Mouse (Mus musculus): ENCODE results near the gene Cd52. TPM values are rescaled to one million over a fixed set of nuclear protein-coding genes. Genes with fewer than 3 reads are reported as not detected.

Cd52 gene
- total and polyA plus RNA-seq, 2 experiments from 2014 or later, result 9.3 TPM; not detected in 1

GRCm38 (mm10) chr4:134060135-134060865, 34.6 kb downstream of the Cd52 start, which contains the start of gene Crybg2:
Gene Crybg2 (plus strand): TSS chr4:134060815.
- Histone ChIP-seq H3K4me2 (ENCODE audit: low read depth, low read length) (no peak within 1 kb of the TSS), H3K36me3 (replicated peaks; ENCODE audit: control insufficient read depth, insufficient read depth, low read length) (no peaks in the 10 kb centered on the region), H3K9me3 (replicated peaks; ENCODE audit: control insufficient read depth, low read length) (no peaks in the 10 kb centered on the region), H3K9ac (replicated peaks; ENCODE audit: low read depth, low read length) (no peak within 1 kb of the TSS), H3K27me3 (ENCODE audit: control insufficient read depth, insufficient read depth, low read length) (peaks cover 18% of the 10 kb centered on the region), H3K4me1 (ENCODE audit: control insufficient read depth, insufficient read depth) (no peaks in the 10 kb centered on the region), H3K4me3 (ENCODE audit: low read depth, low read length) (no peak within 1 kb of the TSS), H3K27ac (ENCODE audit: low read depth) (no peak within 1 kb of the TSS)
- 53% methylated on average over 28 of the region's 28 CpGs for WGBS
- DNase-seq (ENCODE audit: low spot score) (no peak), ATAC-seq (ENCODE audit: insufficient read depth, low read depth) (no peak)
- TF ChIP-seq CTCF (IDR thresholded peaks at IDR 0.05; ENCODE audit: low read depth) (no peak), EP300 (IDR thresholded peaks at IDR 0.05; ENCODE audit: low read depth) (no peak)

DNA sequence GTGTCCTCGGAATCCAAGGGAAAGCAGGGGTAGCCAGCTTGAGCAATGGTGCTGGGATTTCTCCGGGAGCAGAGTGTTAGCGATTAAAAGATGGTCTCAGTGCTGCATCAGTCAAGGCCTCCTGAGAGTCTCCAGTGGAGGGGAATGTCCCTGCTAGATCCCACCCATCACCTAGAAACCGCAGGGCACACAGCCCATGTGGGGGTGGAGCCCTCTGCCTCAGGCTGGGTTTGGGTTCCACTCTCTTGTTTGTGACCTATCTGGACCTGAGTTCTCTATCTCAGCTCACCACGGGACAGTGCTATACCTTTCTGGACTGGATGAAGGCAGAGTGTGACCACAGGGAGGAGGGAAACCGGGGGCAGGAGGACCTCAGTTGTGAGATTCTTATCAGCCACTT, 36.0 kb downstream of the Cd52 start:
- WGBS, result 68% methylated on average over 6 of the region's 6 CpGs
- H3K4me3 ChIP-seq (ENCODE audit: low read depth, low read length), result no peak overlapping the region
- H3K9me3 ChIP-seq (replicated peaks; ENCODE audit: control insufficient read depth, low read length), result no peaks in the 10 kb centered on the region
- ATAC-seq (ENCODE audit: insufficient read depth, low read depth) (no peak), DNase-seq (ENCODE audit: low spot score) (no peak)
- no peaks in the 10 kb centered on the region for H3K36me3 ChIP-seq (replicated peaks; ENCODE audit: control insufficient read depth, insufficient read depth, low read length)
- TF ChIP-seq EP300 (IDR thresholded peaks at IDR 0.05; ENCODE audit: low read depth) (no peak), CTCF (IDR thresholded peaks at IDR 0.05; ENCODE audit: low read depth) (no peak)
- no peak overlapping the region for H3K9ac ChIP-seq (replicated peaks; ENCODE audit: low read depth, low read length)
- no peaks in the 10 kb centered on the region for H3K4me1 ChIP-seq (ENCODE audit: control insufficient read depth, insufficient read depth)
- H3K27ac ChIP-seq (ENCODE audit: low read depth), result no peak overlapping the region
- H3K4me2 ChIP-seq (ENCODE audit: low read depth, low read length), result 0 out of 2 replicates have a peak overlapping the region, but pooled peaks have one; percentile 31
- peaks cover 15% of the 10 kb centered on the region for H3K27me3 ChIP-seq (ENCODE audit: control insufficient read depth, insufficient read depth, low read length)

DNA sequence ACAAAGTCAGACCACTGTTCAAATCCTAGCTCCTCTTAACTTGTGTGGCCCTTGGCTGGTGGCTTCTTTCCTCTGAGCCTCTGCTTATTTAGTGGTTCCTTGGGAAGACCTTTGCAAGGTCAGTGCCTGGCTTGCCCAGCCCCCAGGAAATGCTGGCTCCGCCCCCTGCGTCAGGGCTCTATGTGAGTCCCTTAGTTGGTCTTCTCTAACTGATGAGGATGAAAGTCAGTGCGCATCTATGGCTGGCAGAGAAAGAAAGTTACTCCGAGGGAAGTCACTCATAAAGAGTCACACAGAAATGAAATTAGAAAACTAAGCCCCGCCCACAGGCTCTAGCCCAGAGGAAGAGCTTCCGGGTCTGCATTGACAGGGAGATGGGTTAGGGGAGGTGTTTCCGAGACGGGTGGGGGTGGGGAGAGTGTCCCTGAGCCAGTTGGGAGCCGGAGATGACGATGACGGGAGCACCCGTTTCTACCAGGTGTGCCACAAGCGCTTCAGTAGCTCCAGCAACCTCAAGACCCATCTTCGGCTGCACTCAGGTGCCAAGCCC, 36.6 kb downstream of the Cd52 start:
- Histone ChIP-seq H3K4me2 (ENCODE audit: low read depth, low read length) (peak overlapping the region; percentile 31; the same call in 1 of the 2 replicates), H3K4me3 (ENCODE audit: low read depth, low read length) (peak overlapping the region; percentile 16; the same call in 1 of the 2 replicates), H3K27ac (ENCODE audit: low read depth) (no peak overlapping the region), H3K9ac (replicated peaks; ENCODE audit: low read depth, low read length) (no peak overlapping the region), H3K27me3 (ENCODE audit: control insufficient read depth, insufficient read depth, low read length) (peaks cover 15% of the 10 kb centered on the region), H3K4me1 (ENCODE audit: control insufficient read depth, insufficient read depth) (no peaks in the 10 kb centered on the region), H3K36me3 (replicated peaks; ENCODE audit: control insufficient read depth, insufficient read depth, low read length) (no peaks in the 10 kb centered on the region), H3K9me3 (replicated peaks; ENCODE audit: control insufficient read depth, low read length) (no peaks in the 10 kb centered on the region)
- no peak for DNase-seq (ENCODE audit: low spot score)
- TF ChIP-seq CTCF (IDR thresholded peaks at IDR 0.05; ENCODE audit: low read depth) (no peak), EP300 (IDR thresholded peaks at IDR 0.05; ENCODE audit: low read depth) (no peak)
- 20% methylated on average over 14 of the region's 14 CpGs for WGBS
- no peak for ATAC-seq (ENCODE audit: insufficient read depth, low read depth)

DNA sequence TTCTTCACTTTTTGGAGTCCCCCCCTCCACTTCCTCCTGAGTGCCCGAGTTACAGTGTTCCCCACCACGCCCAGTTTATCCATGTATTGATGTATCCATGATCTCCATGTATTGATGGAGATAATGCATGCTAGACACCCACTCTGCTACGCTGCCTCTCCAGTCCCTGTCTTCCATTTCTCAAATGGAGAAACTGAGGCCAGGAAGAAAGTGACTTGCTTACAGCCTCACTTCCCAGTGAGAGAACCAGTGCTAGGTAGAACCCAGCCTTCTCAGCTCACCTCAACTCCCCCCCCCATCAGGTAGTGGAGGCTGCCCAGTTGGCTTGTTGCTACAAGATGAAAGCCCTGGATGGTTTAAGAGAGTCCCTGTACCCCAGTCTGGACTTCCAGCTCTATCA, 41.3 kb downstream of the Cd52 start, which contains the start of gene Zfp683:
Gene Zfp683 (plus strand): TSS at position 301 of the 400 bp plus-strand sequence.
- no peak within 1 kb of the TSS for H3K4me2 ChIP-seq (ENCODE audit: low read depth, low read length)
- no peak within 1 kb of the TSS for H3K27ac ChIP-seq (ENCODE audit: low read depth)
- no peak for ATAC-seq (ENCODE audit: insufficient read depth, low read depth)
- TF ChIP-seq EP300 (IDR thresholded peaks at IDR 0.05; ENCODE audit: low read depth) (no peak), CTCF (IDR thresholded peaks at IDR 0.05; ENCODE audit: low read depth) (no peak)
- H3K4me3 ChIP-seq (ENCODE audit: low read depth, low read length), result no peak within 1 kb of the TSS
- H3K36me3 ChIP-seq (replicated peaks; ENCODE audit: control insufficient read depth, insufficient read depth, low read length), result no peaks in the 10 kb centered on the region
- no peaks in the 10 kb centered on the region for H3K9me3 ChIP-seq (replicated peaks; ENCODE audit: control insufficient read depth, low read length)
- DNase-seq (ENCODE audit: low spot score), result no peak
- WGBS, result 86% methylated on average over 3 of the region's 3 CpGs
- peaks cover 9% of the 10 kb centered on the region for H3K4me1 ChIP-seq (ENCODE audit: control insufficient read depth, insufficient read depth)
- no peak within 1 kb of the TSS for H3K9ac ChIP-seq (replicated peaks; ENCODE audit: low read depth, low read length)
- 0 out of 2 replicates have a peak, but pooled peaks cover under 1% of the 10 kb centered on the region for H3K27me3 ChIP-seq (ENCODE audit: control insufficient read depth, insufficient read depth, low read length)

DNA sequence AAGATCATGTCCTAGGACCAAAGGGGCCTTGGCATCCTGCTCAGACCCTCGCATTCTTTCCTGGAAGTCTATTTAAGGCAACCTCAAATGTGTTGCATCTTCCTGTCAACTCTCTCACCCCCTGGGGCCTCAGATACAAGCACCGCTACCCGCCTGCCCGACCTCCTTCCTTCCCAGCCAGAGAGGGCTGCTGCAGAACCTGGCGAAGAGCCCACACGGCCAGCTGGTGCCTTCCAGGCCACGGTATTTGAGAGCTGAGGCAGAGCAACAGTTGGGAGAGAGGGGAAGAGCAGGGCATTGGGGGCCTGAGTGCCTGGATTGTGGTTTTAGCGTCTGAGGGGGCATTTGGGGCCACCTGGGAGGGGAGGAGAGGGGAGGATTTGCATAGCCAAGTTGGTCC, 42.3 kb downstream of the Cd52 start:
- Histone ChIP-seq H3K9me3 (replicated peaks; ENCODE audit: control insufficient read depth, low read length) (no peaks in the 10 kb centered on the region), H3K4me1 (ENCODE audit: control insufficient read depth, insufficient read depth) (peaks cover 9% of the 10 kb centered on the region), H3K36me3 (replicated peaks; ENCODE audit: control insufficient read depth, insufficient read depth, low read length) (no peaks in the 10 kb centered on the region), H3K4me3 (ENCODE audit: low read depth, low read length) (no peak overlapping the region), H3K27me3 (ENCODE audit: control insufficient read depth, insufficient read depth, low read length) (no peaks in the 10 kb centered on the region), H3K27ac (ENCODE audit: low read depth) (no peak overlapping the region), H3K9ac (replicated peaks; ENCODE audit: low read depth, low read length) (no peak overlapping the region), H3K4me2 (ENCODE audit: low read depth, low read length) (no peak overlapping the region)
- DNase-seq (ENCODE audit: low spot score), result peak; percentile 73
- WGBS, result under 1% methylated on average over 8 of the region's 8 CpGs
- ATAC-seq (ENCODE audit: insufficient read depth, low read depth), result peak; percentile 49
- TF ChIP-seq CTCF (IDR thresholded peaks at IDR 0.05; ENCODE audit: low read depth) (no peak), EP300 (IDR thresholded peaks at IDR 0.05; ENCODE audit: low read depth) (no peak)
